Mouse (Mus musculus): ENCODE measurements around the gene Nemf. TPM values are rescaled to one million over a fixed set of nuclear protein-coding genes. Genes with fewer than 3 reads are reported as not detected.

Nemf gene
- total and polyA plus RNA-seq, 2 experiments from 2014 or later = 23.2 to 45.7 TPM

DNA sequence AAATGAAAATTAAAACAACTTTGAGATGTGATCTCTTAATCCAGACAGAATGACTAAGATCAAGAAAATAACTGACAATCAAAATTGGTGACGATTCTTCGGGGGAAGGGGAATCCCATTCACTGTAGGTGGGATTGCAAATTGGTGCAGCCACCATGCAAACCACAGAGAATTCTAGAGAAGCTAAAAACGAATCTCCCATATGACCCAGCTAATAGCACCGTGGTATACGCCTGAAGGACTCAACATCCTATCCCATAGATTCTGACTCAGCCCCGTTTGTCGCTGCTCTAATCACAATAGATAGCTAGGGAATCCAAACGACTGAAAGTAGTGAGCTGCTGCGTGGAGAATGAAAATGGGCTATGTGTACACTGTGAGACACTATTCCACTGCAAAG, 68.3 kb downstream of the Nemf start:
- Histone ChIP-seq H3K9me3 (replicated peaks; ENCODE audit: control insufficient read depth, low read length) (no peaks in the 10 kb centered on the region), H3K9ac (replicated peaks; ENCODE audit: low read depth, low read length) (no peak overlapping the region), H3K4me2 (ENCODE audit: low read depth, low read length) (no peak overlapping the region), H3K27me3 (ENCODE audit: control insufficient read depth, insufficient read depth, low read length) (no peaks in the 10 kb centered on the region), H3K4me1 (ENCODE audit: control insufficient read depth, insufficient read depth) (no peaks in the 10 kb centered on the region), H3K4me3 (ENCODE audit: low read depth, low read length) (no peak overlapping the region), H3K36me3 (replicated peaks; ENCODE audit: control insufficient read depth, insufficient read depth, low read length) (no peaks in the 10 kb centered on the region), H3K27ac (ENCODE audit: low read depth) (no peak overlapping the region)
- DNase-seq (ENCODE audit: low spot score) (no peak), ATAC-seq (ENCODE audit: insufficient read depth, low read depth) (no peak)
- WGBS = 52% methylated on average over 9 of the region's 9 CpGs
- TF ChIP-seq EP300 (IDR thresholded peaks at IDR 0.05; ENCODE audit: low read depth) = no peak
- TF ChIP-seq CTCF (IDR thresholded peaks at IDR 0.05; ENCODE audit: low read depth) = no peak

DNA sequence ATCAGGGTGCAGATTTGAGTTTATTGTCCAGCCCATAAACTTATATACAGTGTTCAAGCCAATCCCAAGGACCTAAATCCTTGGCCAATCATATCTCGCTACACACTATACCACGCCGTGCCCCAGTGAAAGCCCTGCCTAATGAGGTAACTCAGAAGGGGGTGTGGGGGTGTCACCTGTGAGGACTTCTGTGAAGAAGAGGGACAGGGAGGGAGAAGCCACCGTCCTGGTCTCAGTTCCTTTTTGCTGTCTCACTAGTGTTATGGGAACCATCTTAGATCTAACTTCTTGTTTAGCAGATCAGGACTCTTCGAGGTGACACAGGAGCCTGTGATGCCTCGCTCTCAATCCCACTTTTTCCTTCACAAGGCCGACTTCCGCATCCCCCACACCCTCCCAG, 69.4 kb downstream of the Nemf start:
- H3K27me3 ChIP-seq (ENCODE audit: control insufficient read depth, insufficient read depth, low read length) = no peaks in the 10 kb centered on the region
- DNase-seq (ENCODE audit: low spot score) = no peak
- TF ChIP-seq CTCF (IDR thresholded peaks at IDR 0.05; ENCODE audit: low read depth) = no peak
- no peak for TF ChIP-seq EP300 (IDR thresholded peaks at IDR 0.05; ENCODE audit: low read depth)
- H3K36me3 ChIP-seq (replicated peaks; ENCODE audit: control insufficient read depth, insufficient read depth, low read length) = no peaks in the 10 kb centered on the region
- no peak overlapping the region for H3K4me2 ChIP-seq (ENCODE audit: low read depth, low read length)
- H3K9ac ChIP-seq (replicated peaks; ENCODE audit: low read depth, low read length) = no peak overlapping the region
- ATAC-seq (ENCODE audit: insufficient read depth, low read depth) = no peak
- no peak overlapping the region for H3K27ac ChIP-seq (ENCODE audit: low read depth)
- 80% methylated on average over 8 of the region's 8 CpGs for WGBS
- H3K9me3 ChIP-seq (replicated peaks; ENCODE audit: control insufficient read depth, low read length) = no peaks in the 10 kb centered on the region
- H3K4me1 ChIP-seq (ENCODE audit: control insufficient read depth, insufficient read depth) = no peaks in the 10 kb centered on the region
- no peak overlapping the region for H3K4me3 ChIP-seq (ENCODE audit: low read depth, low read length)

DNA sequence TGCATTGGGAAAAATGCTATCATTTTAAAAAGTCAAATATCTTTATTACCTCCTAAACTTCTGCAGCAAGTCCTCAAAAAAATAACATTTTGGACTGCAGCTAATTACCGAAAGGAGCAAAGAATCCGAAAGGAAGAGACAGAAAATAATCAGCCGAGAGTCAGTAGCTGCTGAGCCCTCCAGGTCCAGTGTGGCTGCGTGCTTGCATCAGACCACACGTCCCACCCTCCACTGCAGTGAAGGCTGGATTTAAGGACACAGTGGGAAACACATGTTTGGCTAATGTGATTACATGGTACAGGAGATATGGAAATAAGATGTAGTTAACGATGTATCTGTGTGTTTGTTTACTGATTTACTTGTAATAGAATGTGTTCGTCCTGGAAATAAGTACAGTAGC, 73.8 kb downstream of the Nemf start:
- no peaks in the 10 kb centered on the region for H3K27me3 ChIP-seq (ENCODE audit: control insufficient read depth, insufficient read depth, low read length)
- H3K4me3 ChIP-seq (ENCODE audit: low read depth, low read length) = no peak overlapping the region
- DNase-seq (ENCODE audit: low spot score) = no peak
- no peak for ATAC-seq (ENCODE audit: insufficient read depth, low read depth)
- no peak overlapping the region for H3K9ac ChIP-seq (replicated peaks; ENCODE audit: low read depth, low read length)
- TF ChIP-seq CTCF (IDR thresholded peaks at IDR 0.05; ENCODE audit: low read depth) (no peak), EP300 (IDR thresholded peaks at IDR 0.05; ENCODE audit: low read depth) (no peak)
- no peaks in the 10 kb centered on the region for H3K36me3 ChIP-seq (replicated peaks; ENCODE audit: control insufficient read depth, insufficient read depth, low read length)
- no peaks in the 10 kb centered on the region for H3K4me1 ChIP-seq (ENCODE audit: control insufficient read depth, insufficient read depth)
- 80% methylated on average over 7 of the region's 7 CpGs for WGBS
- H3K4me2 ChIP-seq (ENCODE audit: low read depth, low read length) = no peak overlapping the region
- no peaks in the 10 kb centered on the region for H3K9me3 ChIP-seq (replicated peaks; ENCODE audit: control insufficient read depth, low read length)
- no peak overlapping the region for H3K27ac ChIP-seq (ENCODE audit: low read depth)

DNA sequence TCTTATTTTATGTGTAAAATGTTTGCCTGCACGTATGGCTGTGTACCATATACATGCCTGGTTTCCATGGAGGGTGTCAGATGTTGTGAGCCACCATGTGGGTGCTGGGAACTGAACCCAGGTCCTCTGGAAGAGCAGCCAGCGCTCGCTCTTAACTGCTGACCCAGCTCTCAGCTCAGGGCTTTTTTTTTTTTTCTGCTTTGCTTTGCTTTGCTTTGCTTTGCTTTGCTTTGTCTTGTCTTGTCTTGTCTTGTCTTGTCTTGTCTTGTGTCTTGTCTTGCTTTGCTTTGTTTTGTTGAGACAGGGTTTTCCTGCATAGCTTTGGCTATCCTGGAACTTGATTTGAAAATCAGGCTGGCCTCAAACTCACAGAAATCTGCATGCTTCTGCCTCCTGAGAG, 76.0 kb downstream of the Nemf start:
- no peak overlapping the region for H3K27ac ChIP-seq (ENCODE audit: low read depth)
- H3K9ac ChIP-seq (replicated peaks; ENCODE audit: low read depth, low read length) = no peak overlapping the region
- no peak overlapping the region for H3K4me3 ChIP-seq (ENCODE audit: low read depth, low read length)
- WGBS = 85% methylated on average over 3 of the region's 3 CpGs
- H3K4me2 ChIP-seq (ENCODE audit: low read depth, low read length) = no peak overlapping the region
- no peak for ATAC-seq (ENCODE audit: insufficient read depth, low read depth)
- no peaks in the 10 kb centered on the region for H3K4me1 ChIP-seq (ENCODE audit: control insufficient read depth, insufficient read depth)
- no peaks in the 10 kb centered on the region for H3K9me3 ChIP-seq (replicated peaks; ENCODE audit: control insufficient read depth, low read length)
- TF ChIP-seq CTCF (IDR thresholded peaks at IDR 0.05; ENCODE audit: low read depth) (no peak), EP300 (IDR thresholded peaks at IDR 0.05; ENCODE audit: low read depth) (no peak)
- no peaks in the 10 kb centered on the region for H3K36me3 ChIP-seq (replicated peaks; ENCODE audit: control insufficient read depth, insufficient read depth, low read length)
- H3K27me3 ChIP-seq (ENCODE audit: control insufficient read depth, insufficient read depth, low read length) = no peaks in the 10 kb centered on the region
- no peak for DNase-seq (ENCODE audit: low spot score)

DNA sequence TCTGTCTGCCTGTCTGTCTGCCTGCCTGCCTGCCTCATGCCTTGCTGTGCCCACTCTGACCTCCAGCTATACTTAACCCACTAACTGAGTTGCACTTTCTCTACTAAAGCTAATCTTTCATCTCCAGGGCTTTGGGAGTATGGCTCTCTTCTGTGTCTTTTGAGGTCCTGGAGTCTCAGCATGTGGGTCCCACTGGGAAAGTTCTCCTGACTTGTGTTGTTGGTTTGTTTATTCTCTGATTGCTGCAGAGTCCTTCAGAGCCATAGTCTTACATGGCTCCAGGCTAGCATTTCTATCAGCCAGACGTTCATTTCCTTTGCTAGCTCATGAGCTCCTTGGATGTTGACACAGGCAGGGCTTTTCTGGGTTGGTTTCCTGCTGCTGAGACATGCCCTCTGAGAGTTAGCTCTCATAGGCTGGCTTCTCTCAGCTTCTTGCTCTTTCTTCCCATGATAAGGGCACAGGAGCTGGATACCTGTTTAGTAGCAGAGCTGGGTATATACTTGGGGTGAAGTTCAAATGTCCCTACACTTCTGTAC, 77.0 kb downstream of the Nemf start:
- no peak overlapping the region for H3K4me2 ChIP-seq (ENCODE audit: low read depth, low read length)
- H3K27ac ChIP-seq (ENCODE audit: low read depth) = no peak overlapping the region
- no peak overlapping the region for H3K9ac ChIP-seq (replicated peaks; ENCODE audit: low read depth, low read length)
- no peaks in the 10 kb centered on the region for H3K4me1 ChIP-seq (ENCODE audit: control insufficient read depth, insufficient read depth)
- DNase-seq (ENCODE audit: low spot score) (peak; percentile 29), ATAC-seq (ENCODE audit: insufficient read depth, low read depth) (peak; percentile 27; the same call in 1 of the 2 replicates)
- no peaks in the 10 kb centered on the region for H3K27me3 ChIP-seq (ENCODE audit: control insufficient read depth, insufficient read depth, low read length)
- H3K4me3 ChIP-seq (ENCODE audit: low read depth, low read length) = no peak overlapping the region
- WGBS = 16% methylated on average over 1 of the region's 1 CpGs
- TF ChIP-seq CTCF (IDR thresholded peaks at IDR 0.05; ENCODE audit: low read depth) = no peak
- no peak for TF ChIP-seq EP300 (IDR thresholded peaks at IDR 0.05; ENCODE audit: low read depth)
- H3K9me3 ChIP-seq (replicated peaks; ENCODE audit: control insufficient read depth, low read length) = no peaks in the 10 kb centered on the region
- H3K36me3 ChIP-seq (replicated peaks; ENCODE audit: control insufficient read depth, insufficient read depth, low read length) = no peaks in the 10 kb centered on the region

DNA sequence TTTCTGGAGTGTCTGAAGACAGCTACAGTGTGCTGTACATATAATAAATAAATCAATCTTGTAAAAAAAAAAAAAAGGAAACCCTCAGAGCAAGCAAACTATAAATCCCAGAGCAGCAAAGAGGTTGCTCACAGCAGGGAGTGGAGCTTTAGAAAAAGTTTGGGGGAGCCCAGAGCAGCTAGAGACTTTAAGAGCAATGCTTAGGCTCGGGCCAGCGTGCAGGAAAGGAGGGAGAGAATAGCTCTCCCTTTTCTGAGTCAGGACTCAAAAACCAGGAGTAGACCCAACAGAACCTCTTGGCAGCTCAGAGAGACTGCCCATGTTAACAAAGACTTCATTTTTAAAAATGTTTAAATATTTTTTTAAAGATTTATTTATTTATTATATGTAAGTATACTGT, 88.0 kb downstream of the Nemf start:
- Histone ChIP-seq H3K4me3 (ENCODE audit: low read depth, low read length) (no peak overlapping the region), H3K36me3 (replicated peaks; ENCODE audit: control insufficient read depth, insufficient read depth, low read length) (no peaks in the 10 kb centered on the region), H3K9me3 (replicated peaks; ENCODE audit: control insufficient read depth, low read length) (no peaks in the 10 kb centered on the region), H3K4me2 (ENCODE audit: low read depth, low read length) (no peak overlapping the region), H3K9ac (replicated peaks; ENCODE audit: low read depth, low read length) (no peak overlapping the region), H3K27me3 (ENCODE audit: control insufficient read depth, insufficient read depth, low read length) (no peaks in the 10 kb centered on the region), H3K27ac (ENCODE audit: low read depth) (no peak overlapping the region), H3K4me1 (ENCODE audit: control insufficient read depth, insufficient read depth) (no peaks in the 10 kb centered on the region)
- ATAC-seq (ENCODE audit: insufficient read depth, low read depth) (no peak), DNase-seq (ENCODE audit: low spot score) (no peak)
- TF ChIP-seq CTCF (IDR thresholded peaks at IDR 0.05; ENCODE audit: low read depth) = no peak
- no peak for TF ChIP-seq EP300 (IDR thresholded peaks at IDR 0.05; ENCODE audit: low read depth)
- 74% methylated on average over 2 of the region's 2 CpGs for WGBS

All from heart, postnatal 0 days (tissue).